Comparison of ENCODE assay signal across 16 mouse cellular contexts in genomic region chr10:22265060-22265459, GRCm38 (mm10).
"Had no signal": no experiment of that assay in that cellular context is flagged by ENCODE, and none has a peak within 500 bp of the region (broad histone marks: within the 10 kb centered on the region; RNA-seq: fewer than 3 reads in every experiment).

No protein-coding gene starts in this region.

- H3K4me1 ChIP-seq: neural tube, embryonic 13.5 days; neural tube, embryonic 15.5 days; stomach, embryonic 15.5 days had no signal

- H3K4me2 ChIP-seq: neural tube, embryonic 13.5 days; neural tube, embryonic 15.5 days; stomach, embryonic 15.5 days had no signal

- H3K4me3 ChIP-seq: neural tube, embryonic 13.5 days; neural tube, embryonic 15.5 days; stomach, embryonic 15.5 days had no signal

- H3K27me3 ChIP-seq: neural tube, embryonic 13.5 days; neural tube, embryonic 15.5 days; stomach, embryonic 15.5 days had no signal

- H3K27ac ChIP-seq: neural tube, embryonic 13.5 days; neural tube, embryonic 15.5 days; stomach, embryonic 15.5 days; stomach, postnatal 0 days had no signal

- H3K36me3 ChIP-seq: neural tube, embryonic 13.5 days; neural tube, embryonic 15.5 days; stomach, embryonic 15.5 days had no signal

- H3K9me3 ChIP-seq: stomach, embryonic 15.5 days had no signal

- DNase-seq: retina, postnatal 1 day; right cerebral cortex, adult 18-20 months; right cerebral cortex, postnatal 14 days; right cerebral cortex, postnatal 25 days; right cerebral cortex, postnatal 4 days; spleen, adult 18-20 months; thymus, adult 18-20 months; thymus, adult 2 months; thymus, postnatal 14 days; thymus, postnatal 25 days; thymus, postnatal 36 days; thymus, postnatal 4 days had no signal

- H3K9ac ChIP-seq: neural tube, embryonic 13.5 days; neural tube, embryonic 15.5 days; stomach, embryonic 15.5 days had no signal
